Mouse (Mus musculus) left cerebral cortex, adult 18-20 months (tissue): ENCODE measurements around the gene Pagr1b. TPM values are rescaled to one million over a fixed set of nuclear protein-coding genes. Genes with fewer than 3 reads are reported as not detected.
A peak's percentile ranks its signal among the peaks of the same experiment; 100 is the strongest.

Source experiments
- DNase-seq, 2 experiments: peaks; one replicate each; pipeline ENCODE4 v3.0.0; 2021 to 2022; ENCODE audit warnings: low spot score in 2 of 2, mixed read lengths in 1 of 2
- long read RNA-seq, 2 experiments: library from polyadenylated mRNA; stranded (forward); transcript quantifications; one replicate each; pipeline ENCODE4 v2.0.0; 2021
- total RNA-seq, 2 experiments: library from RNA; stranded (reverse); gene quantifications; 2 replicates each; pipeline ENCODE4 v1.2.3; 2021

The Pagr1b gene
- total RNA-seq: not detected
- long read RNA-seq, experiment 1: 0 reads
- long read RNA-seq, experiment 2: 0 reads

- no peak for DNase-seq
These were observed at the start of gene Pagr1b for GRCm38 (mm10) chr7:127016481-127016485. Gene Pagr1b, minus strand, starts transcription at chr7:127016484.

- DNase-seq: no peak
These were observed 49.3 kb upstream of the Pagr1b start for GRCm38 (mm10) chr7:127065538-127065937.

DNA sequence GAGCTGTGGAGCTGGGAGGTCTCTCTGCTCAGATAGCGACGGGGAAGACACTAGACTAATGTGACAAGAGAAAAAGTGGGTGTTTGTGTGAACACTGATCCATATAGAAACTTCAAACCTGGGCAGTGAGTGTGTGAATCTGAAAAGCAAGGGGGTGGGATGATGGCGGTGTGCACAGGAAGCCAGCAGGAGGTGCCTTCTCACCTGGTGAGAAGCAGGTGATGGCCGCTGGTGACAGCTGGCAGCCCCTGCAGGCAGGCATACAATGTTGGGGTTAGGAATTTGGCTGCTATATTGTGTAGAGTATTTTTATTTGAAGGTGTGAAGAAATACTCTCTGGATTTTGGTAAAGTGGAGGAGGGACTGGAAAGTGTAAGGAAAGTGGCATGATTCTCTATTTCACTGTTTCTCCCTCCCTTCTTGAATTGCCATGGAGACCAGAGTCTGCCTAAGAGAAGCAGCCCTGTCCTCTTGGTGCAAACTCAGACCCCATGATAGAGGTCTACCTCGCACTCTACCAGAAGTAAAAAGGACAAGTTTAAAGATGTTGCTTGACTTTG lies 38.8 kb upstream of the Pagr1b start:
- peak; percentile 3 to 5 for DNase-seq

DNA sequence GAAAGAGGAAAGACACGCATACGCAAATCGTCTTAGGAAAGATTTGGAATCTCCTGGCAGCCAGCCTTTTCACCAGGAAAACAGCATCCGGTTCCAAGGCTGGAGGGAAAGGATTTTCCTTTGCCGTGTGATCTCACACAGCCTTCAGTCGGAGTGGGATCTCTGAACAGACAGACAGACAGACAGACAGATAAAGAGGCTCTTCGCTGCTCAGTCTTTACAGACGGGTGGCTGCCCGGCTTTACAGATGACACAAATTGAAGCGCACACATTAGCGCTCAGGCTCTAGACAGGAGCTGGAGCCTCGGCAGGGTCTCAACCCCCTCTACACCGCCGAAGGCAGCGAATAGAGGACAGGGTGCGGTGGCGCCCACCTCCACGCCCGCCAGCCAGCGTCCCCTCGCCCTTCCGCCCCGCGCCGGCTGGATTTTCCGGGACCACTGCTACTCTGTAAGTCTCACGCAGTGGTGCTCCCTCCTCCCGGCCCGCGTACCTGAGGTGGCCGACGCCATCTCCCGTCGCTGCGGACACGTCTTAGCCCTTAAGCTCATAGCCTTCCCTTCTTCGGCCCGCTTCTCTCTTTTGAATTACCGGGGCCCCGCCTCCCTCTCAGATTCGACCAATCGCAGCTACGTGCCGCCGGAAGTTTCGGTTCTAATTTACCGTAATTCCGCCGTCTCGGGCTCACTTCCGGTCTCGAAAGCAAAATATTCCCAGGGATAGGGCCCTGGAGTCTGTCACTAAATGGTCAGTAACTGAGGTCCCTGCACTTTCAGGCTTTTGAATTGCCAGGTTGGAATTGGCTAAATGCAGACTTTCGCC lies 25.8 kb upstream of the Pagr1b start, which contains the start of gene Kif22:
TSS of gene Kif22 (minus strand) at position 621 of the 822 bp plus-strand sequence.
- DNase-seq: peak; percentile 86 to 91

DNA sequence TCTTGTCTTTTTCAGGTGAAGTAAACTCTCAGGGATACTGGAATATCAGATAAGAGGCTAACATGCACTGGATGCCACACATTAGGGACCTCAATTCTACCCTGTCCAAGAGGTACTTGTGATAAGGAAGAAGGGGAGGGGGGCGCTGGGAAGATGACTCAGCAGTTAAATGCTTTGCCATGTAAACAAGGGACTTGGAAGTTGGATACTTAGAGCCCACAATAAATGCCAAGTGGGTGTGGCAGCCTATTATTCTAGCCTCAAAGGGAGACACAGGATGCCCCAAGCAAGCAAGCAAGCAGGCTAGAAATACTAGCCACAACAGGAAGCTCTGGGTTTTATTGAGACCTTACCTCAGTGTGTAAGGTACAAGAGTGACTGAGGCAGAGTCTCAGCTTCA lies 15.0 kb upstream of the Pagr1b start:
- DNase-seq: no peak

- no peak for DNase-seq
These were observed 13.9 kb upstream of the Pagr1b start for GRCm38 (mm10) chr7:127030172-127030571.

DNA sequence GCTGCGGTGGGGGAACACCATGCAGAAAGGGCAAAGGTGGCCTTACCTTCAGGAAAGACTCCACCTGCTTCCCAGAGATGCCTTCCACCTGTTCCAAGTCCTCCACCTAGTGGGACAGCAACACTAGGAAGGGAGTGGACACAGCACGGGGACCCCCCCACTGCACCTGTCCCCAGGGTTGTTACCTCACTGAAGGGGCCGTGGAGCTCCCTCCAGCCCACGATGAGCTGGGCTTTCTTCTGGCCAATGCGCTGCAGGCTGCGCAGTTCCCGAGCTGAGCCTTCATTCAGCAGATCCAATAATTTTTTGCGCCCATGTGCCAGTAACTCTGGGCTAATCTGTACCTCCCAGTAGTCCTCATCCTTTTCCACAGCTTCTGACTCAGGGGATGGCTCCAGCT lies 11.6 kb upstream of the Pagr1b start:
- peak in 1 of 2 experiments; percentile 24 for DNase-seq

DNA sequence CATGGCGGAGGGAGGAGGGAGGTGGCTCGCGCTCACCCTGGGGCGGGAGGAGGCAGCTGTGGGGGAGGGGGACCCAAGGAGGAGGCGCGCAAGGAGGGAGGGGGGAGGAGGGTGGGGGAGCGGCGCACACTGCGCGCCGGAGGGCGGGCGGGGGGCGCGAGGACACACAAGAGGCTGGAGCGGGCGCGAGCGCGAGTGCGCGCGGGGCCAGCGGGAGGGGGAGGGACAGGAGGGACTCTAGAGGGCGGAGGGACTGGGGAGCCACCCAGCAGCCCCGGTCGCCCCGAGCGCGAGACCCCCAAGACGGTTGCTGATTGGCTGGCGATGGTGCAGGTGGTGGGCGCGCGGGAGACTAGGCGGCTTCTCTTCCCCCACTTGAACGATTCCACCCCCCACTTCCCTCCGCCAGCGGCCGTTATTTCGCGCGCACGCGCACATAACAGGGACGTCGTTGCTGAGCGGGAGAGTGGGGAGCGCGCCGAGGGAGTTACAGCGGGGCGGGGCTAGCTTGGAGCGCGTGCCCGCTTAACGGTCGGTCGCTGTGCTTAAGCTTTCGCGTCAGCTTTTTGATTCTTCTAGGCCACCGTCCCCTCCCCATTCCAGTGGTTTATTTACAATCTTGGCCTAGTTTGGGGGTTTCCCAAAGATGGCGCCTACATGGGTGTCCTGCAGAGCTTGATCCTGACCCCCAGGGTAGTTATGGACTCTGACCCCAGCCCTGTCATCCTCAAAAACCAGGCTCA lies 10.9 kb upstream of the Pagr1b start, which contains the start of gene Maz:
TSS of gene Maz (minus strand) at position 54 of the 743 bp plus-strand sequence.
- DNase-seq: peak; percentile 99

DNA sequence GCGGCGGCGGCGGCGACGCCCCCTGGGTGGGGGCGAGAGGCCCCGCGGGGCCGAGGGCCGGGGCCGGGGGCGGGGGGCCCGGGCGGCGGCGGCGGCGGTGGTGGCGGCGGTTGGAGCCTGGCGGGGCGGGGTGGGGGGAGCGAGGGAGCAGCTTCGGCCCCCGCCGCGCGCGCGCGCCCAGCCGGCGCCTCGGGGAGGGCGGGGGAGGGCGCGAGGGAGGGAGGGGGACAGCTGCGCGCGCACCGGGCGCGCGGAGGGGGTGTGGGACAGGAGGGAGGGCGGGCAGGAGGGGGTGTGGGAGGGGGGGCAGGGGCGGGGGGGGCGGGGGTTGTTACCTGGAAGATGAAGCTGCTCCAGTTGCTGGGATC lies 10.3 kb upstream of the Pagr1b start:
- DNase-seq: peak in 1 of 2 experiments; percentile 64

DNA sequence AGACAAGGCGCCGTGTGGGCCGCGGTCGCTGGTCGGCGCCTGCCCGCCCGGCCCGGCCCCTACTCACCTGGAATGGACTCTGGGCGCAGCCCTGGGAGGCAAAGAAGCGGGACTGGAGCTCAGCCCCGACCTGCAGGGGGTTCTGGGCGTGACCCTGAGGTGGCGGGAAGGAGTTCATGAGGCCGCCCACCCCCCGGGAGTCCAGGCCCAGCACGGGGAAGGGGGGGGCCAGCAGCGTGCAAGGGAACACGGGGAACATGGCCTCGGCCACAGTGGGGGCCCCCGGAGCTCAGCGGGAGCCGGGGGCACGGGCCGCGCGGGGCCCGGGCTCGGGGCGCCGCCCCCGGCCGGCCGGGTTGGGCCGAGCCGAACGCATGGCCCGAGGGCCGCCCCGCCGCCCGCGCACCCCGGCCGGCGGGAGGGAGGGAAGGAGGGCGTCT lies 9.9 kb upstream of the Pagr1b start:
- peak in 1 of 2 experiments; percentile 52 for DNase-seq

- DNase-seq: peak in 1 of 2 experiments; percentile 55
These were observed 9.4 kb upstream of the Pagr1b start for GRCm38 (mm10) chr7:127025556-127026160.

DNA sequence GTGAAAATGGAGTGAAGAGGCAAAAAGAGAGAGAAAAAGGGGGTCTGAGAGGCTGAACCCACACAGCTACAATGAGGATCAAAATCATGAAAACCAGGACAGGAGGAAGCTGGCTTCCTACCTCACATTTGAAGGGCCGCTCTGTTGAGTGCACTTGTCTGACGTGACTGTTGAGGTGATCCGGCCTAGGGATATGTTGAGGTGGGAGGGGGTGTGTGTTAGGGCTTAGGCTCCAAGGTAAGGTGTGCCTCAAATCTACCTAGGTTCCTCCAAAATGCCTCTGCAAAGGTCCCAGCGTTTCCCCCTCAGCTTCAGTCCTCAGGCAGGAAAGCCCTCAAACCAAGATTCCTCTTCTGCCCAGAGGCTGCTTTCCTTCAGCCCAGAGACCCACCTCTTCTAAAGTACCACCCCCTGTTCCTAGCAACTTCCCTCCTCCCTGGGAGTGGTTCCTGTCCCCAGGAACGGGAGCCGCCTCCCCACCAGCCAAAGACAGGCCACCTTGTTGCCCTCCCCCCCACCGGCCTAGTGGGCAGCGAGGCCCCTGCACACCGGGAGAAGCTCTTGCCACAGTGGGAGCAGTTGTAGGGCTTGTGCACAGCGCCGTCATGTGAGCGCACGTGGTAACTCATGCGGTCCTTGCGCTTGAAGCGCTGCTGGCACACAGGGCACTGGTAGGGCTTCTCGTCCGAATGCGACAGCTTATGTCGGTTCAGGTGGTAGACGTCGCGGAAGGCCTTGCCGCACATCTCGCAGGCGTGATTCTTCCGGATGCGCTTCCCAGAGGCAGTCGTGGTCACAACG lies 8.7 kb upstream of the Pagr1b start:
- DNase-seq: peak; percentile 75 to 84

DNA sequence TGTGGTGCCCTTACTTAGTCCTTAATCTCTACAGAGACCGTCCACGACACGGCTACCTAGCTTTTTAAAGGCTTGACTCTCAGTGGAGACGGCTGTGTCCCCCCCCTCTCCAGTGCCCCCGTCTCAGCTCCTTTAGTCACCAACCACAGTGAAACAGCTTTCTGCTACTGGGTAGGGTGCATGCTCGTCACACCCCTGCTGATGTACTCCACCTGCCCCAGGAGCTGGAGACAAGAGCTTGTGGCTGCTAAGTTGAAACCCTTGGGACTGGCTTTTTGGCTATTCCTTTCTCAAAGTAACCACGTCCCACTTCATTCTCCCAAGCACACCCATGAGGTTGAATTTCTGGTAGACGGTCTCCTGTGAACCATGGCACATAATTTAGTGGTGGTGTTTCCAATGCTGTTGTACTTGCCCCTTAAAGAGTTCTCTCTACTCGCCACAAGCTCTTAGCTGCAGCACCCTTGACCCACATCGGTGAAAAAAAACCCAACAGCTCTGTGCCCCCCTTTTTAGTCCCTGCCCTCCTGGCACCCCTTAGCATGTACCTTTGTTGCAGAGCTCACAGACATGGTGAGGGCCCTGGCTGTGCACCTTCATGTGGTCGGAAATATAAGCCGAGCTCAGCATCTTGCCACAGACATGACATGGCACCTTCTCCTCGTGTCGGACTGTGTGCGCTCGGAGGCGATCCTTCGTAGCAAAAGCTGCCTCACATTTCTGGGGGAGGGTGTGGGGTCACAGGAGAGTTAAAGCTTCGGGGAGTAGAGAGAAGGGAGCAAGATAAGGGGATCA lies 7.8 kb upstream of the Pagr1b start:
- no peak for DNase-seq

DNA sequence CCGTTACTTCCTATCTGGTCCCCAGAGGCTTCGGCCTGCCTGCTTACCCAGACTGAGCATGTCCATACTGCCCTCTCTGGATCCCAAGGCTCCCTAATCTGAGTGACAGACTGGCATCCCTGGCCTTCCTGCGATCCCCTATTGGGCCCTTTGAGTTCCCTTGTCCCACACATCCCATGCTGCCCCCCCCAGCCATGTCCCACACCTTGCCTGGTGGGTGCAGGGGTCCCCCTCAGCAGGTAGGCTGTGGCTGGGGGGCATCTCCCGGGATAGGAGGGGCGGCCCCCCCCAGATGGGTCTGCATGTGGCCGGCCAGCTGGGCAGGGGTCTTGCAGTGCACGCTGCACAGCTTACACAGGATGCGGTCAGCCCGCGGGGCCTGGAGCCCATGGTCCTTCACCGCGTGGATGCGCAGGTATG lies 7.0 kb upstream of the Pagr1b start:
- DNase-seq: no peak

DNA sequence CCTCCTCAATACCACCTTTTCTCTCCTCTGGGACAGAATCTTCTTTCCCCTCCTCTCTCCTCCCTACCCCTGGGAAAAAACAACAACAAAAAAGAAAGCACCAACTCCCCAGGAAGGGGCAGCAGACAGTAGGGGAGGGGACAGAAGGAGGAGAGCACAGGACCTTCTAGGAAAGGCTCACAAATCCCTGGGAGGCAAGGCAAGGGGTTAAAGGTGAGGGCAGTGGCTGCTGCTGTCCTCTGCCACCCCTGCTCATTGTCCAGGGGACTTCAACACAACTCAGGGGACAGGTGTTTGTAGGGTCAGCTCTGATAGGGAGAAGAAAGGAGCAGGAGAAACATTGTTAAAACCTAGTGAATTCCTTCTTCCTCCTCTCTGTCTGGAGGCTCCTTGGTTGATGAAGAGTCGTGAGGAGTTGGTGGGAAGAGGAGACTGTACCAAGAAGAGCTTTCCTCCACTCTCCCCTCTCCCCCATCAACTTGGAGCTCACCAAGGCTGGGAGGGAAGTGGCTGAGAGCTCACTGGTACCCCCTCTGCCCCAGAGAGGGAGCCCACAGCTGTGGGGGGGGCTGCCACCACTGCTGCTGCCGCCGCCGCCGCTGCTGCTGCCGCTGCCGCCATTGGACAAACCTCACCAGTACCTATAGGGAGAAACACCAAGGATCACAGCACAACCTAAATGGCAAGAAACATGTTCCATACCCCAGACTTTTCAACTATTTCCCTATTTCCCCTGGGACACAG lies 6.4 kb upstream of the Pagr1b start:
- no peak for DNase-seq

DNA sequence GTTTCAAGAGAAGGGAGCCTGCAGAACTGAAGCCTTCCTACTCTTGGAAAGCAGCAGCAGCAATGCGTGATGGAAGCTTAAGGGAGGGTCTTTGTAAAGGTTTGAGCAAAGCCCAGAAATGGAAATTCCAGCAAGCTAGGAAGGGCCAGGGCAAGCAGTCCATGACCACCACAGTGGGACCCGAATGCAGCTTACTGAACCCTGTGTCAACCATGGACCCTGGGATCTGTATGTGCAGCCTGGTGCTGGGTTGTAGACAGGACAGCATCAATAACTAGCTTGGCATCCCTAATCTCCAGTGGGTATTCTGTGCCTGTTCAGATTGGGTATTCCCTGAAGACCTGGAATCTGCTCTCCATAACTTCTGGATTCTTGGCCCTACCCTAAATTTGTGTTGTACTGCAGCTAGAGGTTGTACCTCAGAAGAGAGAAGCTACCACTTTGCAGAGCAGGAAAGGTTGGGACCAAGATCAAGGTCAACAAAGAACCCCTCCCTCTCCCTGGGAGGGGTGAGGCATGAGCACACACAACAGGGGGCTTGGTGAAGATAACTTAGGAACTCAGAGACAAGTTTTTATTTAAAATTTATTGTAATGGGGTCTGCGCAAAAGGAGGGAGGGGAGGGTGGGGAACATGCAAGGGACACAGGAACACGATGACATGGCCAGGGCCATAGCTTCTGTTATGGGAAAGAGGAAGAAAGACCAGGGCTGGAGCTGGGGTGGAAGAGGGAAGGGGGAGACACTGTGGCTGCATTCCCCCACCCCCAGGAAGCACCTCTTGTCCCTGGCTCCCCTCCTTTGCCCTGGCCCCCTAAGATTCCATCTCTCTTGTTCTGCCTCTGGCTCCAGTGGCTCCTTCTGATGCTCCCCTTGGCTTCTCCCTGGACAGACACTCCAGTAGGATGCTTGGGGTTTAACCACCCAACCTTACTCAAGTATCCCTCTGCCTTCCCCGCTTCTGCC lies 5.6 kb upstream of the Pagr1b start:
- DNase-seq: no peak

DNA sequence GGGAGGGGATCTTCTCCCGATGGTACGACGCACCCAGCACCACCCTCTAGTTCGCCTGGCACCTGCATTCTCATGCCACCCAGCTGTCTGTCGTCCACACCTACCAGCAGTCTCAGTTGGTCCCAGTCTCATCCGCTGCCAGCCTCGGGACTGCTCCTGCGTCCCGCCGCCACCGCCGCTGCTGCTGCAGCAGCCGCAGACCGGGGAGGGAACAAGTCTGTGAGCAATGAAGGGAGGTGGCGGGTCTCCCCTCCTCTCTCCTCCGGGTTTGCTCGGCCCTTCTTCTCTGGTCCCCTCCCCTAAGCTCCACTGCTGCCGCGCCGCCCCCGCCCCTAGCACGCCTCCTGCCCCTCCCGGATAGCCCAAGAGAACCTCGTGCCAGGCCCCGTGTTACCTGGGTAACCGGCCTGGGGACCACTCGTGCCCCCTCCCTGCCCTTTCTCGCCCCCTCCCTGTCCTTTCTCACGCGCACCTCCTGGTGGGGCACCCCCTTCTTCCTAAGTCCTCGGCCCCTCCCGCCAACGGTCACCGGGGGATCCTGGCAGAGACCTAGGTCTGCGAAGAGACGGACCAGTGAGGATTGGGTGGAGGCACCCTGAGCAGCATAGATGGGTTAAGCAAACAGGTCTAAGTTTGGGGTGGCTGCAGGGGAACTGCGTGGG lies 4.7 kb upstream of the Pagr1b start, which contains the start of the genes Gm42742 and Prrt2:
TSS of gene Gm42742 (minus strand) at position 197 of the 662 bp plus-strand sequence.
TSS of gene Prrt2 (minus strand) at position 311 of the 662 bp plus-strand sequence.
- DNase-seq: peak; percentile 63 to 72

- no peak for DNase-seq
These were observed 4.2 kb upstream of the Pagr1b start for GRCm38 (mm10) chr7:127020491-127020890.
